Mouse (Mus musculus): ENCODE measurements around the gene Thap4. TPM values are rescaled to one million over a fixed set of nuclear protein-coding genes. Genes with fewer than 3 reads are reported as not detected.

Thap4 gene
- polyA plus RNA-seq, 1 experiment from 2014 or later, result 59.0 TPM

DNA sequence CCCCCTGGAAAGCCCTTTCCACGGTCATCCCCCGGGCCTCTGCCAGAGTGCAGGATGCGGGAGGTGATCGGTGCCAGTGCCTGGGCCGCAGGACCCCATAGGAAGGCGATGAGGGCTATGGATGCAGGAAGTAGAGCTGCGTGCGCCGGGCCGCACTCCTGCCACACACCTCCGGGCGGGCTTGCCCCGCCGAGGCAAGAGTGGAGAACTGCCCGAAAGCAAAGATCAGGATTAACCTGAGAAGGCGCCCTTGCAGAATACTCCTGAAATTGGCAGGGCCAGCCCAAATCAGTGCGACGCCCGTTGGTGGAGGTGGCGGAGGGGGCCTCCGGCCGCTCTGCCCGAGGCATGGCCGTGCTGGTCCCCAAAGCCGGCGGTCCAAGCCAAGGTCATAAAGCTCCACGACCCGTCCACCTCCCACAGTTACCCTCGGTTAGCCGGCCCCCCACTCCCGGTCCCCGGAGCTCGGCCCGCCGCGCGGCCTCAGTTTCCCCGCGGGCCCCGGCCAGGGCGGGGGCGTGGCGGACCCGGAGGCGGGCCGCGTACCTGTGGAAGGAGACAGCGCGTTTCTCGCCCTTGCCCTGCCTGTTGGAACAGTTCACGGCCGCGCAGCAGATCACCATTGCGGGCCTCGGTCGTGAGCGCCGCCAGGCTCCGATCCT lies 622 bp downstream of the Thap4 start:
- H3K9me3 ChIP-seq (ENCODE audit: control insufficient read depth), result no peaks in the 10 kb centered on the region
- H3K4me2 ChIP-seq (replicated peaks; ENCODE audit: low read depth), result peak overlapping the region; percentile 83
- H3K36me3 ChIP-seq (ENCODE audit: control insufficient read depth, insufficient read depth), result peaks cover 14% of the 10 kb centered on the region
- WGBS, result under 1% methylated on average over 43 of the region's 59 CpGs
- peak overlapping the region; percentile 85 for H3K9ac ChIP-seq (ENCODE audit: low read depth, low read length)
- ATAC-seq, result peak; percentile 15; the same call in 1 of the 2 replicates
- H3K27me3 ChIP-seq (replicated peaks; ENCODE audit: control insufficient read depth, insufficient read depth, low read length), result no peaks in the 10 kb centered on the region
- H3K4me1 ChIP-seq (replicated peaks; ENCODE audit: control insufficient read depth, insufficient read depth, low read length), result peaks cover 7% of the 10 kb centered on the region
- no peak for TF ChIP-seq CTCF (IDR thresholded peaks at IDR 0.05; ENCODE audit: low read depth)
- H3K4me3 ChIP-seq (ENCODE audit: low read depth, low read length), result peak overlapping the region; percentile 99
- H3K27ac ChIP-seq (ENCODE audit: low read depth, low read length), result peak overlapping the region; percentile 83

DNA sequence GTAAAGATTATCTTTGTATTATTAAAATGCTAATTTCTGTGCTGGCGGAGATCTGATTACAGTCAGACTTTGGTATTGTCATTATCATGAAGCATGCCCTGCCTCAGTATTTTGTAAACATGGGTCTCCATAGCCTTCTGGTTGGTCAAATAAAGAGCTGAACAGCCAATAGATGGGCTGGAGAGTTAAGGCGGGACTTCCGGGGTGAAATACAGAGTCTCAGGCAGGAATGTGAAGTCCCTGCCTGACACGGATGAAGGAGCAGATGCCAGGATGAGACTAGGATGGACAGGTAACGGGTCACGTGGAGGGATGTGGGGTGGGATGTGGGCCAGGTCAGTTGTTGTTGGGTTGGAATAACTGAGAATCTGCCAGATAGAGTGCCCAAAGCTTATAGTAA lies 3.4 kb downstream of the Thap4 start, which contains the start of gene Atg4b:
Gene Atg4b, plus strand, starts transcription at position 211 of the 400 bp plus-strand sequence.
- Histone ChIP-seq H3K4me3 (ENCODE audit: low read depth, low read length) (no peak within 1 kb of the TSS), H3K4me1 (replicated peaks; ENCODE audit: control insufficient read depth, insufficient read depth, low read length) (peaks cover 9% of the 10 kb centered on the region; the same call in 1 of the 2 replicates), H3K9ac (ENCODE audit: low read depth, low read length) (no peak within 1 kb of the TSS), H3K27ac (ENCODE audit: low read depth, low read length) (0 out of 2 replicates have a peak within 1 kb of the TSS, but pooled peaks have one; percentile 57), H3K36me3 (ENCODE audit: control insufficient read depth, insufficient read depth) (peaks cover 14% of the 10 kb centered on the region), H3K27me3 (replicated peaks; ENCODE audit: control insufficient read depth, insufficient read depth, low read length) (no peaks in the 10 kb centered on the region), H3K9me3 (ENCODE audit: control insufficient read depth) (no peaks in the 10 kb centered on the region), H3K4me2 (replicated peaks; ENCODE audit: low read depth) (no peak within 1 kb of the TSS)
- 77% methylated on average over 6 of the region's 6 CpGs for WGBS
- no peak for TF ChIP-seq CTCF (IDR thresholded peaks at IDR 0.05; ENCODE audit: low read depth)
- ATAC-seq, result no peak

DNA sequence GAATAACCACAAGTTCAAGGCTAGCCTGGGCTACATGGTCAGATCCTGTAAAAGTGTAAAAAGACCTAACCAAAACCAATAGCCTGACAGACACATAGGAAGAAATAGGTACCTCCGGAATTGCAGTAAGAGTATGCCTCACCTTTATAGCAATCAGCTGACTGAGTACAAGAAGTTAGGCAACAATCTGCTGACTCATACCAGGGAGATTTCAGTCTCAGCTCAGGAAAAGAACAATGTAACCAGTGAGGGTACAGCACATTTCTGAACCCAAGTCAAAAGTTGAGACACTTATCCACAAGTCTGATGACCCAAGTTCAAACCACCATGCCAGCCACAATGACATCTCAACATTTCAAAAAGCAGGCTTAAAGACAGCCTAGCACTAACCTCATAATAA lies 6.1 kb downstream of the Thap4 start:
- no peak overlapping the region for H3K4me2 ChIP-seq (replicated peaks; ENCODE audit: low read depth)
- ATAC-seq, result peak; percentile 60; the same call in 1 of the 2 replicates
- no peak for TF ChIP-seq CTCF (IDR thresholded peaks at IDR 0.05; ENCODE audit: low read depth)
- WGBS, result 55% methylated on average over 1 of the region's 1 CpGs
- no peaks in the 10 kb centered on the region for H3K9me3 ChIP-seq (ENCODE audit: control insufficient read depth)
- no peak overlapping the region for H3K9ac ChIP-seq (ENCODE audit: low read depth, low read length)
- H3K27me3 ChIP-seq (replicated peaks; ENCODE audit: control insufficient read depth, insufficient read depth, low read length), result no peaks in the 10 kb centered on the region
- peaks cover 6% of the 10 kb centered on the region; the same call in 1 of the 2 replicates for H3K4me1 ChIP-seq (replicated peaks; ENCODE audit: control insufficient read depth, insufficient read depth, low read length)
- no peak overlapping the region for H3K4me3 ChIP-seq (ENCODE audit: low read depth, low read length)
- peaks cover 19% of the 10 kb centered on the region for H3K36me3 ChIP-seq (ENCODE audit: control insufficient read depth, insufficient read depth)
- peak overlapping the region; percentile 57; the same call in 1 of the 2 replicates for H3K27ac ChIP-seq (ENCODE audit: low read depth, low read length)

DNA sequence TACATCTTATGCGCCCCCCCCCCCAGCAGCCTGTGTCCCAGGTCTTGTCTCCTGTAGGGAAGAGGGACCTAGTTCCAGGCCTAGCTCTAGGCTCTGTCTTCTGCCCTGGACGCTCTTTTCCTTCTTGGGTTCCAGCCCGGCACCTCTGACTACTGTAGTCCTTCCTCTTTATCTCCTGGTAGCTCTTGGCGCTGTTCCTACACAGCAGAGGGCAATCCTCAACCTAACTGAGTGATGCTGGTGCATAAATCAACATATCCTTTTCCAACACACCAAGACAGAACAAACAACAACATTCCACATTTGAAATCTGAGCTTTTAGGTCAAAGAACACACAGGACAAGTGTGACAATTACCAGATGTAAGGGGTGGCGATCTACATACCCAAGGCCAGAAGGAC lies 8.5 kb downstream of the Thap4 start:
- TF ChIP-seq CTCF (IDR thresholded peaks at IDR 0.05; ENCODE audit: low read depth), result no peak
- peaks cover 19% of the 10 kb centered on the region for H3K36me3 ChIP-seq (ENCODE audit: control insufficient read depth, insufficient read depth)
- H3K9me3 ChIP-seq (ENCODE audit: control insufficient read depth), result no peaks in the 10 kb centered on the region
- H3K4me1 ChIP-seq (replicated peaks; ENCODE audit: control insufficient read depth, insufficient read depth, low read length), result 0 out of 2 replicates have a peak, but pooled peaks cover 2% of the 10 kb centered on the region
- ATAC-seq, result no peak
- no peak overlapping the region for H3K4me2 ChIP-seq (replicated peaks; ENCODE audit: low read depth)
- 81% methylated on average over 5 of the region's 5 CpGs for whole genome bisulfite sequencing
- H3K9ac ChIP-seq (ENCODE audit: low read depth, low read length), result no peak overlapping the region
- no peaks in the 10 kb centered on the region for H3K27me3 ChIP-seq (replicated peaks; ENCODE audit: control insufficient read depth, insufficient read depth, low read length)
- no peak overlapping the region for H3K4me3 ChIP-seq (ENCODE audit: low read depth, low read length)
- no peak overlapping the region for H3K27ac ChIP-seq (ENCODE audit: low read depth, low read length)

DNA sequence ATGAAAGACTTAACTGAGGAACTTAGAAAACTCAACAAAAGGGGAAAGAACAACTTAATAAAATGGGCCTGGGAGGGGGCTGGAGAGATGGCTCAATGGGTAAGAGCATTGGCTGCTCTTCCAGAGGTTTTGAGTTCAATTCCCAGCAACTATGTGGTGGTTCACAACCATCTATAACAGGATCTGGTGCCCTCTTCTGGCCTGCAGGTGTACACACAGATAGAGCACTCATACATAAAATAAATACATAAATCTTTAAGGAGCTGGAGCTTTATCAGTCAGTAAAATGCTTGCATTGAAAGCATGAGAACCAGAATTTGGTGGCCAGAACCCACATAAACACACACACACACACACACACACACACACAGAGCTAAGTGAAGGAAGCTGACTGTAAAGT lies 11.8 kb downstream of the Thap4 start:
- Histone ChIP-seq H3K9me3 (ENCODE audit: control insufficient read depth) (no peaks in the 10 kb centered on the region), H3K9ac (ENCODE audit: low read depth, low read length) (no peak overlapping the region), H3K27ac (ENCODE audit: low read depth, low read length) (no peak overlapping the region), H3K4me3 (ENCODE audit: low read depth, low read length) (no peak overlapping the region), H3K36me3 (ENCODE audit: control insufficient read depth, insufficient read depth) (peaks cover 5% of the 10 kb centered on the region; the same call in 1 of the 2 replicates), H3K4me2 (replicated peaks; ENCODE audit: low read depth) (no peak overlapping the region), H3K4me1 (replicated peaks; ENCODE audit: control insufficient read depth, insufficient read depth, low read length) (no peaks in the 10 kb centered on the region), H3K27me3 (replicated peaks; ENCODE audit: control insufficient read depth, insufficient read depth, low read length) (no peaks in the 10 kb centered on the region)
- ATAC-seq, result no peak
- peak; percentile 53 for TF ChIP-seq CTCF (IDR thresholded peaks at IDR 0.05; ENCODE audit: low read depth)

DNA sequence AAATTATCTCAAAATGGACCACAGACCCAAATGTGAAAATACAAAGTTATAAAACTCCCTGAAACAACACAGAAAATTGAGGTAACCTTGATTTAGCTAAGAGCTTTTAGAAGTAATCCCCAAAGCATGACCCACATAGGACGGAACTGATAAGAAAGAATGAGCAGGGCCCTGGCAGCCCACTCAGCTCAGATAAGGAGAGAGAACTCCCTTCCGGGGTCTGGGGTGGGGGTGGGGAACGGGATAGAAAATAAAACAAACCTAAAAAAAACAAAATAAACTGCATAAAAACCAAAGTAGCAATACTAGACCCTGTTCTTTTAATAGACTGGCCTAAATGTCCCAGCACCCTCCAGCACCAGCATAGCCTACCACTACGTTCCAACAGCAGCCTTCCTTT lies 12.7 kb downstream of the Thap4 start:
- no peak for ATAC-seq
- Histone ChIP-seq H3K27ac (ENCODE audit: low read depth, low read length) (peak overlapping the region; percentile 60), H3K4me1 (replicated peaks; ENCODE audit: control insufficient read depth, insufficient read depth, low read length) (no peaks in the 10 kb centered on the region), H3K9me3 (ENCODE audit: control insufficient read depth) (no peaks in the 10 kb centered on the region), H3K27me3 (replicated peaks; ENCODE audit: control insufficient read depth, insufficient read depth, low read length) (no peaks in the 10 kb centered on the region), H3K36me3 (ENCODE audit: control insufficient read depth, insufficient read depth) (peaks cover 5% of the 10 kb centered on the region; the same call in 1 of the 2 replicates), H3K4me3 (ENCODE audit: low read depth, low read length) (no peak overlapping the region), H3K9ac (ENCODE audit: low read depth, low read length) (no peak overlapping the region), H3K4me2 (replicated peaks; ENCODE audit: low read depth) (no peak overlapping the region)
- WGBS, result 53% methylated on average over 4 of the region's 4 CpGs
- TF ChIP-seq CTCF (IDR thresholded peaks at IDR 0.05; ENCODE audit: low read depth), result no peak

Data from intestine, postnatal 0 days (tissue).